8 mouse cellular contexts compared by ENCODE assay signal in the genomic region with DNA sequence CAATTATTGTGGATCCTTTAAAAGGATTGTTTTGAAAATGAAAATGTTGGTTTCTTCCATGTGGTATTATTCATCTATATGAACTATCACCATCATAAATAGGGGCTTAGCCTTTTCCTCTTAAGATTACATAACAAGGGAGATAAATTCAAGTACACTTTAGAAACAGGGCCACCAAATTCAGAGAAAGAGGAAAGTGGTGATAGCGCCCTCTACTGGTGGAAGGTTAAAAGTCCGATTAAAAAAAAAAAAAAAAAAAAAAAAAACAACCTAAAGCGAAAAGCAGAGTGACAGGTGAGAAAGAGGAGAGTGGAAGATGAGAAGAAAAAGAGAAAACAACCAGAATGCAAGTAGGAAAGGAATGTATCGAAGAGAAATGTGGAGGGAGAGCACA.
DNase-seq lines count a peak whose midpoint lies in the region; ATAC-seq and TF ChIP-seq lines count a peak whose summit lies in the region.

No protein-coding gene starts in this region.

- H3K9ac ChIP-seq in liver, postnatal 0 days (replicated peaks) = no peak overlapping the region
- H3K9ac ChIP-seq in liver, embryonic 11.5 days (ENCODE audit: low read depth, low read length) = no peak overlapping the region

- no peak overlapping the region for H3K27ac ChIP-seq in liver, postnatal 0 days (ENCODE audit: low read depth)
- H3K27ac ChIP-seq in liver, embryonic 11.5 days (ENCODE audit: low read depth, low read length) = no peak overlapping the region

- peak; percentile 72 for TF ChIP-seq CTCF in liver, postnatal 0 days (IDR thresholded peaks at IDR 0.05; ENCODE audit: low read depth)

- H3K27me3 ChIP-seq in liver, postnatal 0 days (ENCODE audit: insufficient read depth, low read length) = no peaks in the 10 kb centered on the region
- H3K27me3 ChIP-seq in liver, embryonic 11.5 days (replicated peaks; ENCODE audit: control insufficient read depth, insufficient read depth, low read length) = no peaks in the 10 kb centered on the region

- no peak for TF ChIP-seq EP300 in liver, postnatal 0 days (IDR thresholded peaks at IDR 0.05; ENCODE audit: low read depth)

- no peak for ATAC-seq in cerebellum, adult (ENCODE audit: insufficient number of reproducible peaks, low FRiP score, low TSS enrichment)
- ATAC-seq in liver, postnatal 0 days = no peak
- ATAC-seq in liver, embryonic 11.5 days (replicated peaks; ENCODE audit: low FRiP score) = no peak
- ATAC-seq in erythroblast, adult 5-6 weeks (replicated peaks; ENCODE audit: low FRiP score, poor library complexity, severe bottlenecking) = no peak

- WGBS in liver, postnatal 0 days (ENCODE audit: insufficient replicate concordance) = 4% methylated on average over 4 of the region's 4 CpGs
- WGBS in liver, embryonic 11.5 days = 5% methylated on average over 4 of the region's 4 CpGs

- H3K4me1 ChIP-seq in liver, postnatal 0 days (ENCODE audit: insufficient read depth) = peaks cover 24% of the 10 kb centered on the region
- H3K4me1 ChIP-seq in liver, embryonic 11.5 days (replicated peaks; ENCODE audit: control insufficient read depth, insufficient read depth, low read length) = peaks cover 4% of the 10 kb centered on the region; the same call in 1 of the 2 replicates

- H3K4me2 ChIP-seq in liver, postnatal 0 days (ENCODE audit: low read depth, low read length) = 0 out of 2 replicates have a peak overlapping the region, but pooled peaks have one; percentile 13
- H3K4me2 ChIP-seq in liver, embryonic 11.5 days = no peak overlapping the region

- H3K9me3 ChIP-seq in liver, postnatal 0 days (ENCODE audit: low read length) = no peaks in the 10 kb centered on the region
- H3K9me3 ChIP-seq in liver, embryonic 11.5 days (ENCODE audit: control insufficient read depth, low read length) = no peaks in the 10 kb centered on the region

- DNase-seq in cerebellum, adult 11 months = peak; percentile 28
- DNase-seq in liver, postnatal 0 days = no peak
- no peak for DNase-seq in liver, embryonic 11.5 days (ENCODE audit: low spot score)
- DNase-seq in c-Kit-positive CD71-negative TER-119-negative erythroid progenitor cells, embryonic 14.5 days (ENCODE audit: low read depth) = peak; percentile 54
- DNase-seq in lung, postnatal 14 days = peak; percentile 54
- no peak for DNase-seq in frontal cortex, postnatal 10 days (ENCODE audit: low spot score in 2 of 2)

- no peaks in the 10 kb centered on the region for H3K36me3 ChIP-seq in liver, postnatal 0 days (replicated peaks; ENCODE audit: insufficient read depth, low read length)
- H3K36me3 ChIP-seq in liver, embryonic 11.5 days (ENCODE audit: control insufficient read depth, insufficient read depth, low read length) = no peaks in the 10 kb centered on the region

- no peak overlapping the region for H3K4me3 ChIP-seq in liver, postnatal 0 days (ENCODE audit: low read depth, low read length)
- H3K4me3 ChIP-seq in liver, embryonic 11.5 days (ENCODE audit: low read depth, low read length) = no peak overlapping the region

Comparison
In these comparisons a context has a peak if more than half of its experiments do, and no peak if none do; other contexts are left out.
1. DNase-seq: peak in cerebellum, adult 11 months (single experiment), c-Kit-positive CD71-negative TER-119-negative erythroid progenitor cells, embryonic 14.5 days (single experiment) and lung, postnatal 14 days (single experiment); none in liver, postnatal 0 days (single experiment), liver, embryonic 11.5 days (single experiment) and frontal cortex, postnatal 10 days (0 of 2).